Mouse (Mus musculus): Measurements from ENCODE around the gene Serinc2. TPM values are rescaled to one million over a fixed set of nuclear protein-coding genes. Genes with fewer than 3 reads are reported as not detected.

Gene Serinc2
- polyA plus RNA-seq, 1 experiment from 2014 or later, result 29.6 TPM

Other genes with a start within 250 kb of the Serinc2 start
- gene Col16a1, start 231.4 kb downstream of the Serinc2 start, polyA plus RNA-seq (2015; fragmentation: Nextera tagmentation; extraction: Ambion mirVana), result 8.6 and 10.5 TPM in 2 replicates
- 62.1 and 62.3 TPM in 2 replicates for gene Pef1, start 176.6 kb downstream of the Serinc2 start, polyA plus RNA-seq (2015; fragmentation: Nextera tagmentation; extraction: Ambion mirVana)
- 3.9 and 6.6 TPM in 2 replicates for gene Hcrtr1, start 139.8 kb downstream of the Serinc2 start, polyA plus RNA-seq (2015; fragmentation: Nextera tagmentation; extraction: Ambion mirVana)
- 4.3 and 4.6 TPM in 2 replicates for gene Tinagl1, start 104.1 kb downstream of the Serinc2 start, polyA plus RNA-seq (2015; fragmentation: Nextera tagmentation; extraction: Ambion mirVana)
- gene Gm853, start 56.8 kb downstream of the Serinc2 start, polyA plus RNA-seq (2015; fragmentation: Nextera tagmentation; extraction: Ambion mirVana), result 0.24 TPM in 1 of 2 replicates, not detected in the other
- gene Fabp3, start 29.4 kb upstream of the Serinc2 start, polyA plus RNA-seq (2015; fragmentation: Nextera tagmentation; extraction: Ambion mirVana), result 257 and 308 TPM in 2 replicates
- gene Gm10570, start 29.5 kb upstream of the Serinc2 start, polyA plus RNA-seq (2015; fragmentation: Nextera tagmentation; extraction: Ambion mirVana), result 1.1 and 1.5 TPM in 2 replicates
- gene Zcchc17, start 80.7 kb upstream of the Serinc2 start, polyA plus RNA-seq (2015; fragmentation: Nextera tagmentation; extraction: Ambion mirVana), result 85.9 and 91.3 TPM in 2 replicates
- gene Snrnp40, start 80.9 kb upstream of the Serinc2 start, polyA plus RNA-seq (2015; fragmentation: Nextera tagmentation; extraction: Ambion mirVana), result 84.2 and 94.5 TPM in 2 replicates

All from midbrain, embryonic 16.5 days (tissue).